Mouse (Mus musculus) stomach, postnatal 0 days (tissue): ENCODE measurements at regions not wholly inside any gene's neighbourhood (a gene's known extent, or its start where the extent isn't known, plus 50 kb on each side); places are given as distances from the start of the nearest gene placed in this dataset.

Experiments
- CTCF ChIP-seq: IDR thresholded peaks from 2 replicates; pipeline ENCODE4 v1.5.1; 2016; ENCODE audit warnings: antibody characterized with exemption, low read depth, mild to moderate bottlenecking, moderate library complexity
- EP300 ChIP-seq: optimal IDR thresholded peaks from 2 replicates; pipeline ENCODE3; 2016; ENCODE audit warnings: antibody characterized with exemption

DNA sequence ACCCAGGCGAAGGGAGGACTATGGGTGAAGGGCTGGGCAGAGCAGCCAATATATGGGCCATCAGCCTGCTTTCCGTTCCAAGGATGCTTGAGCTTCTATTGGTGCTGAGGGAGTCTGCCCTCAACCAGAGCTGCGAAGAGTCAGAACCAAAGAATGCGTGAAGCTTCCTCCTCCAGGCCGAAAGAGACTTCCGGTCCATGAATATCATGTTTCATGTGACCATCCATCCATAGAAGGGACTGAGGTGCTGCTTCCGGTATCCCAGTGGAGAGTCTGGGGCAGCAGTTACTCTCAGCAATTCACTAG lies 256.5 kb downstream of the Mycn start:
- TF ChIP-seq CTCF = no peak
- no peak for TF ChIP-seq EP300
